ENCODE assay signal across 21 mouse cellular contexts in the genomic region with DNA sequence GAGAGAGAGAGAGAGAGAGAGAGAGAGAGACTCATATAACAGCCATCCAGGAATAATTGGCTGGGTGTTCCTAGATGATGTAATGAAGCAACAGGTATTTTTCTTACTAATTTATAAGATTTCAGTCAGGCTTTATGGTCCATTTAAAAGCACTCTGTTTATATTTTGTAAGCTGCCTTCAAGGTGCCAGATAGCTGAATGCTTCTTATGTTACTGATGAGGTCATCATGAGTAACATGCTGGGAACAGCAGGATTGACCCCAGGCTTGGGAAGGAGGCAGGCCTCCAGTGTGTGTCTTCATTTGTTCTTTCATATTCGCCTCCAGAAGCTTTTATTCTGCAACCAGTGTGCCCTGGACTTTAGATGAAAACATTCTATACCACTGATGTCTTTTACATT.
DNase-seq lines count a peak whose midpoint lies in the region; ATAC-seq lines count a peak whose summit lies in the region.
"Had no signal": no experiment of that assay in that cellular context is flagged by ENCODE, and none has a peak within 500 bp of the region (broad histone marks: within the 10 kb centered on the region; RNA-seq: fewer than 3 reads in every experiment).

No protein-coding gene starts in this region.

- H3K27me3 ChIP-seq in neural tube, embryonic 14.5 days (ENCODE audit: control insufficient read depth, insufficient read depth, low read length) = no peaks in the 10 kb centered on the region
- H3K27me3 ChIP-seq in neural tube, embryonic 15.5 days (replicated peaks) = no peaks in the 10 kb centered on the region
- H3K27me3 ChIP-seq in forebrain, embryonic 13.5 days = no peaks in the 10 kb centered on the region
- H3K27me3 ChIP-seq: embryonic facial prominence, embryonic 13.5 days; liver, embryonic 15.5 days; Patski had no signal

- peak; percentile 54; the same call in 1 of the 2 replicates for ATAC-seq in neural tube, embryonic 14.5 days (ENCODE audit: low read depth)
- ATAC-seq in neural tube, embryonic 15.5 days (ENCODE audit: low FRiP score) = no peak
- peak; percentile 82 for ATAC-seq in forebrain, embryonic 13.5 days
- ATAC-seq: hindbrain, embryonic 16.5 days; Patski had no signal

- H3K36me3 ChIP-seq in neural tube, embryonic 14.5 days (ENCODE audit: control insufficient read depth, insufficient read depth, low read length) = no peaks in the 10 kb centered on the region
- no peaks in the 10 kb centered on the region for H3K36me3 ChIP-seq in neural tube, embryonic 15.5 days
- no peaks in the 10 kb centered on the region for H3K36me3 ChIP-seq in forebrain, embryonic 13.5 days (ENCODE audit: poor library complexity, severe bottlenecking)
- H3K36me3 ChIP-seq: embryonic facial prominence, embryonic 13.5 days; heart, embryonic 10.5 days; liver, embryonic 15.5 days; midbrain, embryonic 10.5 days had no signal

- H3K9ac ChIP-seq in neural tube, embryonic 14.5 days (replicated peaks; ENCODE audit: low read depth, low read length) = no peak overlapping the region
- no peak overlapping the region for H3K9ac ChIP-seq in neural tube, embryonic 15.5 days (replicated peaks)
- no peak overlapping the region for H3K9ac ChIP-seq in forebrain, embryonic 13.5 days
- H3K9ac ChIP-seq: embryonic facial prominence, embryonic 13.5 days; liver, embryonic 15.5 days had no signal

- peak; percentile 24 for DNase-seq in embryo, embryonic 10 days (ENCODE audit: low spot score)
- no peak for DNase-seq in embryo, embryonic 9.5 days (ENCODE audit: extremely low spot score)
- DNase-seq in skeletal muscle tissue, adult 2 months (ENCODE audit: low read depth, low spot score) = peak; percentile 7
- DNase-seq in natural killer cell, adult 2 months (ENCODE audit: low spot score in 2 of 2) = no peak
- DNase-seq in spleen, postnatal 4 days (ENCODE audit: low spot score in 2 of 2) = no peak
- DNase-seq: gastrocnemius, postnatal 25 days; heart, postnatal 14 days; kidney, adult 2 months; kidney, postnatal 25 days; left cerebral cortex, postnatal 4 days; lung, postnatal 10 days; thymus, adult 2 months had no signal

- H3K4me2 ChIP-seq in neural tube, embryonic 14.5 days (ENCODE audit: low read depth, low read length) = no peak overlapping the region
- no peak overlapping the region for H3K4me2 ChIP-seq in neural tube, embryonic 15.5 days
- H3K4me2 ChIP-seq in forebrain, embryonic 13.5 days = no peak overlapping the region
- H3K4me2 ChIP-seq: embryonic facial prominence, embryonic 13.5 days; liver, embryonic 15.5 days had no signal

- no peaks in the 10 kb centered on the region for H3K4me1 ChIP-seq in neural tube, embryonic 14.5 days (ENCODE audit: control insufficient read depth, insufficient read depth, low read length)
- no peaks in the 10 kb centered on the region for H3K4me1 ChIP-seq in neural tube, embryonic 15.5 days
- H3K4me1 ChIP-seq in forebrain, embryonic 13.5 days = peaks cover 14% of the 10 kb centered on the region
- H3K4me1 ChIP-seq: embryonic facial prominence, embryonic 13.5 days; liver, embryonic 15.5 days; midbrain, embryonic 10.5 days had no signal

- WGBS in neural tube, embryonic 14.5 days = 38% methylated on average over 1 of the region's 1 CpGs
- WGBS in neural tube, embryonic 15.5 days = 44% methylated on average over 1 of the region's 1 CpGs
- 8% methylated on average over 1 of the region's 1 CpGs for WGBS in forebrain, embryonic 13.5 days

- no peak overlapping the region for H3K4me3 ChIP-seq in neural tube, embryonic 14.5 days (ENCODE audit: low read depth, low read length)
- no peak overlapping the region for H3K4me3 ChIP-seq in neural tube, embryonic 15.5 days (replicated peaks)
- no peak overlapping the region for H3K4me3 ChIP-seq in forebrain, embryonic 13.5 days
- H3K4me3 ChIP-seq: embryonic facial prominence, embryonic 13.5 days; heart, embryonic 10.5 days; liver, embryonic 15.5 days; midbrain, embryonic 10.5 days had no signal

- H3K27ac ChIP-seq in neural tube, embryonic 14.5 days (ENCODE audit: low read depth, low read length) = no peak overlapping the region
- H3K27ac ChIP-seq in neural tube, embryonic 15.5 days (replicated peaks) = no peak overlapping the region
- no peak overlapping the region for H3K27ac ChIP-seq in forebrain, embryonic 13.5 days
- H3K27ac ChIP-seq: embryonic facial prominence, embryonic 13.5 days; heart, embryonic 10.5 days; liver, embryonic 15.5 days; midbrain, embryonic 10.5 days had no signal

- no peaks in the 10 kb centered on the region for H3K9me3 ChIP-seq in neural tube, embryonic 14.5 days (ENCODE audit: control insufficient read depth, low read length)
- no peaks in the 10 kb centered on the region for H3K9me3 ChIP-seq in neural tube, embryonic 15.5 days (replicated peaks)
- H3K9me3 ChIP-seq in forebrain, embryonic 13.5 days (replicated peaks) = no peaks in the 10 kb centered on the region
- H3K9me3 ChIP-seq: embryonic facial prominence, embryonic 13.5 days; heart, embryonic 10.5 days; liver, embryonic 15.5 days; midbrain, embryonic 10.5 days had no signal

Comparison
In these comparisons a context has a peak if more than half of its experiments do, and no peak if none do; other contexts are left out.
1. DNase-seq: peak in embryo, embryonic 10 days (single experiment) and skeletal muscle tissue, adult 2 months (single experiment); none in embryo, embryonic 9.5 days (single experiment), natural killer cell, adult 2 months (0 of 2) and spleen, postnatal 4 days (0 of 2).